Mouse (Mus musculus): ENCODE data around the gene Rab40c.
A peak's percentile ranks its signal among the peaks of the same experiment; 100 is the strongest.

Gene Rab40c

GRCm38 (mm10) chr17:25946349-25946748 is 26.8 kb upstream of the Rab40c start:
- DNase-seq (ENCODE audit: low read depth): no peak

DNA sequence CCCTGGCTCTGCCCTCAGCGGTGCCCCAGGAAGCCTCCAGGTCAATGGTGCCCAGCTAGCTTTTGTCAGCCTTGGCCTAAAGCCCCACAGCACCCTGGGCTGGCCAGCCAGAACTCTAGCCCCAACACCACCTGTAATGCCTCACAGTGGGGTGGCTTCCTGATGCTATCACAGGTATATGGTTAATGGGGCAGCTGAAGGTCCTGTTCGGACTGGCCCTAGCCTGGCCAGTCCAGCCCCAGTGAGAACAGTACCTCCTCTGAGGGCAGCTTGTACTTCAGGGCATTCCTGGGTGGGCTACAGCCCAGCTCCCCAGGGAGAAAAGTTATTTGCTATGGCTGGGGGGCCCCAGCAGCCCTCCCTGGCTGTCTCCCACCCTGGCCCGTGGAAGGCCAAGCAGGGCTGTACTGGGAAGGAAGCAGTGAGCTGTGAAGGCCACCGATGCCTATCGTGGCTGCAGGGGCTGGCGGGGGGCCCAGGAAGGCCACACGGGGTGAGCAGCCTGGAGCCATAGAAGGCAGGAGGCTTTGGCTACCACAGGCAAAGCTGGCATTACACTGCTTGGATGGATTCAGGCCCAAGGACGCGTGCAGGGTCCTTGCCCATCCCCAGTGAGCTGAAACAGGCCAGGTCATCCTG is 26.1 kb upstream of the Rab40c start:
- no peak for DNase-seq (ENCODE audit: low read depth)

- no peak for DNase-seq (ENCODE audit: low read depth)
These were observed 25.0 kb upstream of the Rab40c start, which contains the start of the genes Pigq and Nhlrc4 for GRCm38 (mm10) chr17:25944366-25945163. Pigq (minus strand) TSS chr17:25944936. Nhlrc4 (minus strand) TSS chr17:25944961.

DNA sequence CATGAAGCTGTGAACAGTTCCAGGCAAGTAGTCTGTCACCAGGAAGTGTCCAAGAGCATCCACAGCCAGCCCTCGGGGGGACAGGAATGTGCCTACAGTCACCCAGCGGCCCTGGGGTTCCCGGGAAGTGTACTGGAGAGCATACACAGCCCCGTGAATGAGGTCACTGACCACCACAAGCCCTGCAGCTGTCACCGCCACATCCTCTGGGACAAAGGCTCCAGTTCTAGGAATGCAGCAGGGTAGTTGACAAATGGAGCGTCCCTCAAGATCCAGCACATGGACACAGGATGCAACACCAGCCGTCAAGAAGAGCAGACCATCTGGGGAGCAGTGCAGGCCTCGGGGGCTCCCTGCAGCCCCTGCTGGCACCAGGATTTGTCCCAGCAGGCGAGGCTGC is 24.2 kb upstream of the Rab40c start:
- no peak for DNase-seq (ENCODE audit: low read depth)

DNA sequence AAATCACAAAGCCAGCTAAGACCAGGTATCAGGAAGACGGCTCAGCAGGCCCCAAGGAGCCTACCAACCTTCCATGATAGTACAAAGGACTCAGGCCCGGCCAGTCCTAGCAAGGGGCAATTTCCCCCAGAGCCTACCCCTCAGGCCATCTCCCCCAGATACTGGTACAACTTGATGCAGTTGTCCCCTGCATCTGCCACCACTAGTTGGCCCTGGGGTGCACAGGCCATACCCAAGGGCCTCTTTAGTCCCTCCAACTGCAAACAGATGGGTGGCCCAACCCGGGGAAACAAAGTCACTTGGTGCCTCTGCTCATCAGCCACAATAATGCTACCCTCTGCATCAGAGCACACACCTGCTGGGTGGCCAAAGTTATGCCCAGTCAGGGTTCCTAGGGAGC is 23.7 kb upstream of the Rab40c start:
- DNase-seq (ENCODE audit: low read depth): no peak

DNA sequence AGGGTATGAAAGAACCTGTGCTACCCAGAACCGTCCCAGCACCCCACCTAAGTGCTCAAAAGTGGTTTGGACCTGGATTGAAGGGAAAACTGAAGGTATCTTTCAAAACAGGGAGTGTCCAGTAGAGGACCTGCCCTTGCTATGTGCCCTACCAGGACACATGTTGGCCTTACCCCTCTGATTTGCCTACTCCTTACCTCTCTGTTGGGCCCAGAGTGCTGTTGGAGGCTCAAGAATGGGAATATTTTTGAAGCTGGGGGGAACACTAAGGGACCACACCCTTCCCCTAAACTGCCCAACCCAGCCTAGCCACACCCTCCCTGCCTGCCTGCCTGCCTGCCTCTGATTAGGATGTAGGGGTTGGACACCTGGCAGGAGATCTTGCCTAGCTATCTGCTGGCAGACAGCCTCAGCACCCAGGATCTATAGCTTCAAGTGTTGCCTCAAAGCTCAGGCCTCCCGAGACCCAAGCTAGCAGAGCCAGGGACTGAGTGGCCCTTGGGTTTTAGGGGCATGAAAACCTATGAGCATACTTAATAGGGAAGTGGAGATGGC is 23.1 kb upstream of the Rab40c start:
- DNase-seq (ENCODE audit: low read depth): peak; percentile 86

DNA sequence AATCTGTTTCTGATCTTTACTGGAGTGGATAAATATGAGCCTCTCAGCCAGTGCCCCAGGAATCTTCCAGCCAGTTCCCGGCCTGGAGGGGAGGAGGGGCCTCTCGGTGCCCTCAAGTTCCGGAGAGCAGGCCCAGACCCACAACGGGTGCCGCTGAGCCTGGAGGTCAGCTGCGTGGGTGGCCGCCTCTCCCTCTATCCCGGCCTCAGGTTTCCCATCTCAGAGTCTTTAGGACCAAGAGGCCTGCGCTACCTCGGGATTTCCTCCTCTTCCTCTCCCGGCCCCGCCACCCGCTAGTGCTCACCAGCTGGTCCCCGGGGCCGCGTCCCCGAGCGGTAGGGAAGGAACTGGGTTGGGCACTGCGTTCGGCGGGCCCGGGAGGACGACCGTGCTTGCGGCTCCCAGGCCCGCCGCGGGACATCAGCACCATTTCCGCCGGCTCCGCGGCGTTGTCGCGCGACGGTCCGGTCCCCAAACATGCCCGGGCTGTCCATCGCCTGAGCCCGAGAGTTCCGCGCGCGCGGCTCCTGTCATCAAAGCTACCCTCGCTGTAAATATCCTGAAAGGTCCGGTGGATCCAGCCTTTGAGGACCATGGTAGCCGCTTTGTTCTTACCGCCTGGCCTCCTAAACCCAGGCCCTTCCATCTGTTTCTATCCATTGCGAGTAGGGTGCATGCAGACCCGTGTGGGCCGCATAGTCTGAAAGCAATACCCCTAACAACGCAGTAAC is 22.1 kb upstream of the Rab40c start:
- no peak for DNase-seq (ENCODE audit: low read depth)

- no peak for DNase-seq (ENCODE audit: low read depth)
These were observed 15.0 kb upstream of the Rab40c start for GRCm38 (mm10) chr17:25934526-25934925.

GRCm38 (mm10) chr17:25925348-25925747 is 5.8 kb upstream of the Rab40c start:
- no peak for DNase-seq (ENCODE audit: low read depth)

- DNase-seq (ENCODE audit: low read depth): no peak
These were observed 2.6 kb upstream of the Rab40c start for GRCm38 (mm10) chr17:25922120-25922519.

- peak; percentile 98 for DNase-seq (ENCODE audit: low read depth)
These were observed 487 bp upstream of the Rab40c start for GRCm38 (mm10) chr17:25919786-25920642.

GRCm38 (mm10) chr17:25918037-25918750 is 1.3 kb downstream of the Rab40c start:
- no peak for DNase-seq (ENCODE audit: low read depth)

GRCm38 (mm10) chr17:25916931-25917647 is 2.4 kb downstream of the Rab40c start:
- DNase-seq (ENCODE audit: low read depth): no peak

GRCm38 (mm10) chr17:25914295-25914694 is 5.2 kb downstream of the Rab40c start:
- no peak for DNase-seq (ENCODE audit: low read depth)

GRCm38 (mm10) chr17:25913877-25914275 is 5.7 kb downstream of the Rab40c start:
- no peak for DNase-seq (ENCODE audit: low read depth)

GRCm38 (mm10) chr17:25913186-25913876 is 6.2 kb downstream of the Rab40c start:
- no peak for DNase-seq (ENCODE audit: low read depth)

- DNase-seq (ENCODE audit: low read depth): no peak
These were observed 7.7 kb downstream of the Rab40c start for GRCm38 (mm10) chr17:25911816-25912215.

DNA sequence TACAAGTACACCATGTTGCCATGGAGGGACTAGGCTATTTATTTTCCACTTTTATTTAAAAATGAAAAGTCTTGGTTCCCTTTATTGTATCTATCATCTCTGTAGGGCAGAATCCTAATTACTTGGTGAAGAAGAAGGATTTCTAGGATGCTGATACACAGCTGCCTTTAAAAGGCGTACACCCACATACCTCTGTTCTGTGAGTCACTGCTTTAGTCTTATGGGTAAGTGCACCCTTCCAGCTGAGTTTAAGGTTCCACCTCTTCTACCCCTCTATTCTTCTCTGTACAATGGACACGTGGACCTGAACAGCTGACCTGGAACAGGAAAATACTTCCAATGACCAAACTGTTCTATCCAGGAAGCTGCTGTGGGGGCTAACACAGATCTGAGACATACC is 11.9 kb downstream of the Rab40c start:
- DNase-seq (ENCODE audit: low read depth): no peak

- DNase-seq (ENCODE audit: low read depth): no peak
These were observed 16.5 kb downstream of the Rab40c start for GRCm38 (mm10) chr17:25903061-25903460.

DNA sequence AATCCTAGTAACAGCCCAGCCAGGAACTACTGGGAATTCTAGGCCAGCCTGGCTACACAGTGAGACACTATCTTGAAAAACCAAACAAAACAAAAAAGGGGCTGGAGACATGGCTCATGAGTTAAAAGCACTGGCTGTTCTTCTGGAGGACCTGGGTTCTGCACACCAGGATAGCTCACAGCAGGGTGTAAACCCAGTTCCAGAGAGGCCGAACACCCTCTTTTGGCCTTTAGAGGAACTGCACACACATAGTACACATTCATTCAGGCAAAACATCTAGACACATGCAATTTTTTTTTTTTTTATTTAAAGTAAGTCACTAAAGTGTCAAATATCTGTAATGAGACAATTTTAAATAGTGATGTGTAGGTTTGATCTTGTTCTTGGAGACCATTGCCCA is 19.3 kb downstream of the Rab40c start:
- no peak for DNase-seq (ENCODE audit: low read depth)

Measured in c-Kit-positive CD71-positive TER-119-negative erythroid progenitor cells, embryonic 14.5 days (primary cell).